Mouse (Mus musculus): ENCODE measurements around the gene Myt1l. TPM values are rescaled to one million over a fixed set of nuclear protein-coding genes. Genes with fewer than 3 reads are reported as not detected.

Gene Myt1l
- total RNA-seq (2022): under 1 TPM in 1 of 4 experiments, not detected in 3; 0.06 TPM

DNA sequence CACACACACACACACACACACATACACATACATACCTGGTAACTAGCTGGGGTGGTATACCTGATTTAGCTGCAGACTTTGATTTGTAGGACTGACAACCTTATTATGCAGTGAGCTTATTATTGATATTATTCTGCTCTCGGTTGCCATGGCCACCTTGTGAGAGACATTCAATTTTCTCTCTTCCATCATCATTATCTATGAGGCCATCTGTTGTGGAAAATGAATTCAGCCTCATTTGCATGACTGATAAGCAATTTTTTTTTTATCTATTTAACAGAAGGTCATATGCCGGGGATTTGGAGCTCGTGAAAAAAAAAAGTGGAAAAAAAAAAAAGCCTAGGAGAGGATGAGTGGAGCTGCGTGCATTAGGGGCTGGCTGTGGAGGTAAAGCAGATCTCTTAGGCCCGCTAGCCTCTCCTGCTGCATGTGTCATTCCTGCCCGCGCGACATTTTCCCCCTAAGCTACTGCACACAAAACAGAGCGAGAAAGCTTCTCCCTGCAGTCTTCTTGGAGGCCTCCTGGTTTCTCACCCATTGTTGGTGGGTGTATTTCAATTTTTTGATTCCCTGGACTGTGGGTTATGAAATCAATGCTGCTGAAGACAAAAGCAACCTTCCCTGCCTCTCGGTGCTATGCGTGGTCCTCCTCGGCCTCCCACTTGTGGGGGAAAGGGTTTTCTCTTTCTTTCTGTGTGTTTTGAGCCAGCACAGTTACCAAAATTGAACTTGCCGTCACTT lies at the start of gene Myt1l:
Myt1l (plus strand) TSS at position 354 of the 741 bp plus-strand sequence.
- no peak for DNase-seq (ENCODE audit: low spot score)

DNA sequence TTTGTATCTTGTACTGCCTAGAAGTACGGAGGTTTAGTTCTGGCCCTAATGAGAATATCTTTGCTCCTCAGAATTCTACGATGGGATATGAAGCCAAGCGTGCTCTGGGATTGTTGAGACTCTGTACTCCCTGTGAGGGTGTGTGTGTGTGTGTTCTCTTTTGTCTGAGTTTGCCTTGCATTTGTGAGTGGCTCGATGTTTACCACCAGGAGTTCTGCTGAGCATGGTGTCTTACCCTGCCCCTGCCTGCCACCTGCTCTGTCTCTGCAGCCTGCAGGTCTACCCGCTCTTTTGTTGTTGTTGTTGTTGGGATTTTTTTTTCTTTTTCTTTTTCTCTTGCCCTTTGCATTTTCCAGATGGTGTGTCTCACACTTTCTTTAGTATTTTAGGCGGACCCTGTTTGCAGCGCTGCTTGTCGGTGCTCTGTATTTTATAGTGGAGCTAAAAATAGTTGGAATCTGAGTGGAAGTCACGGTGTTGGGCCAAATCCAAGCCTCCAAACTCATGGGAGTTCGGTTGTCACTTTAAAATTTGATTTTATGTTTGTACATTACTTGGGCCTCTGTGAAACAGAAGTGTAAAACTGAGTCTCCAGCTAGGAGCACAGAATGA lies 41.7 kb upstream of the Myt1l start:
- DNase-seq (ENCODE audit: low spot score): no peak

DNA sequence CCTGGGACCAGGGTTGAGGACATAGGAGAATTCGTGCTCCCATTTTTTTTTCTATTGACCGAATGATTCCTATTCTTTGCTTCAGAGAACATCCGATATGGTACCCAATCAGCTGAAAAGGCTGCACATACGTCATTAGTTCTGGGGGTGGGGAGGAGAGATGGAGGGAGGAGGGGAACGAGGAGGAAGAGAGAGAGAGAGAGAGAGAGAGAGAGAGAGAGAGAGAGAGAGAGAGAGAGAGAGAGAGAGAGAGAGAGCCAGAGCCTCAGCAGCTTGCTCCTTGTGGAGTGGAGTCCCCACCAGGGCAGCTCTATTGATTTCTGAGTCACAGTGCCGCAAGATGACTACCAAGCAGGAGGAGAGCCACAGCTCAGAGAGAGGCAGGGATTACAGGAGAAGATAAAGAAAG lies 1.9 kb upstream of the Myt1l start:
- DNase-seq (ENCODE audit: low spot score): no peak

DNA sequence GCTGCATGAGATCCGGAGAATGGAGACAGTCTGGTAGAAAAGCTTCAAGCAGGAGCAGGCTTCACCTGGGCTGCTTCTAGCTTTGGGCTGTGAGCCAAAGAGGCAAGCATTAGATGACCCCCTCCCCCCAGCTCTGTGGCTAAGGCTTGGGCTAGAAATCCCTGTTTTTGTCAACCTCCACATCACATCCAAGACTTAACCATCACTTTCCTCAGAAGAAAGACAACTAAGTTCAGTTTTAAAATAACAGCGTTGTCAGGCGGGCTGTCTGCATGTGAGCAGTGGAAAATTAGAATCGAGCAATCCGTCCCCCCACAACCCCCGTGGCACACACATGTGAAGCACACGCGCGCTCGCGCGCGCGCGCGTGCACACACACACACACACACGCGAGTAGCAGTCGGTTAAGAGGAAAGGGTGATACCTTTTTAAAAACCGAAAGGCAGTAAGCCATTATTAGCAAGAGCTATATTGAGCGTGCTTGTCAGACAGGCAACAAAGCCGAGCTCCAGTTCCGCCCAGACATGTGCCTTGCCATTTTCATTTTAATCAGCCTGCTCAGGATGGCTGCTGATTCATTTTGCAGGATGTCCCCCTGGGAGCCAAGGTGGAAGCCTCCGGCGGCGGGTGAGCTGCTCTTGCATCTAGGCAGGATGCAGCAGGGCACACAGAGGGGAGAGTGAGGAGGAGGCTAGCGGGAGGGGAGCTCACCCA lies 979 bp upstream of the Myt1l start:
- DNase-seq (ENCODE audit: low spot score): no peak

DNA sequence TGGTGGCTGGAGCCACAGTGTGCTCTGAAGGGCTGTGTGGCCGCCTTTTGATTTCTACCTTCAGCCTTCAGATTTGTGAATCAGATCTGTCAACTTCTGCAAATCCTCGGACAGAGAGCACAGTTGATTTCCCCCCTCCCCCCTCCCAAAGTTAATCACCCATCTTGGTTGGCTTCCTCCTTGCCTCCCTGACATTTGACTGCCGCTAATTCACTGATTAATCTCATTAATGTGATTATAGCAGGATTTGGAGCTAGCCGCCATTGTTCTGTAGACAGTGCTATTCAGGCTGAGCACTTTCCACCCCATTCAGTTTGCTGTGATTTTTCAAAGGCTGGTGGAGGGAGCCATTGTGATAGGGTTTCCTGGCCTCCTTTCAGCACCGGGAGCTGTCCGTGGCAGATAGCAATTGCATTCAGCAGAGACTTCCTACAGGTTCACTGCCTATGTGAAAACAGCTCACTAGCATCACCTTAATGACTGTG lies 2.1 kb downstream of the Myt1l start:
- DNase-seq (ENCODE audit: low spot score): no peak

DNA sequence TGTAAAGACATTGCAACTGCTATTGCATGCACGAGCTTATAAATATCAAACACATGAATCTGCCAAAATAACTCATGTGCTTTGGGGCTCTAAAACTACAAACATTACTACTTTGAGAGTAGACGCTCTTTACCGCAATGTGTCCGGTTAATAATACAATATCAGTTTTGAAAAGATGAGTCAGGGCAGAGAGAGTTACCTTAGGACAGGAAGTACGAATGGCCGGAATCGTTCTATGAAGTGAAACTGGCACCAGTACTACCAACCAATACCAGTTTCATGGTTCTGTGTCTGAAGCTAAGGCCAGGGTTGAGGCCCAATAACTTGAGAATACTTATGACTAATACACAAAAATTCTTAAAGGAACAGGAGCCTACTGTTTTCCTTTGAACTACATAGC lies 2.6 kb downstream of the Myt1l start:
- no peak for DNase-seq (ENCODE audit: low spot score)

DNA sequence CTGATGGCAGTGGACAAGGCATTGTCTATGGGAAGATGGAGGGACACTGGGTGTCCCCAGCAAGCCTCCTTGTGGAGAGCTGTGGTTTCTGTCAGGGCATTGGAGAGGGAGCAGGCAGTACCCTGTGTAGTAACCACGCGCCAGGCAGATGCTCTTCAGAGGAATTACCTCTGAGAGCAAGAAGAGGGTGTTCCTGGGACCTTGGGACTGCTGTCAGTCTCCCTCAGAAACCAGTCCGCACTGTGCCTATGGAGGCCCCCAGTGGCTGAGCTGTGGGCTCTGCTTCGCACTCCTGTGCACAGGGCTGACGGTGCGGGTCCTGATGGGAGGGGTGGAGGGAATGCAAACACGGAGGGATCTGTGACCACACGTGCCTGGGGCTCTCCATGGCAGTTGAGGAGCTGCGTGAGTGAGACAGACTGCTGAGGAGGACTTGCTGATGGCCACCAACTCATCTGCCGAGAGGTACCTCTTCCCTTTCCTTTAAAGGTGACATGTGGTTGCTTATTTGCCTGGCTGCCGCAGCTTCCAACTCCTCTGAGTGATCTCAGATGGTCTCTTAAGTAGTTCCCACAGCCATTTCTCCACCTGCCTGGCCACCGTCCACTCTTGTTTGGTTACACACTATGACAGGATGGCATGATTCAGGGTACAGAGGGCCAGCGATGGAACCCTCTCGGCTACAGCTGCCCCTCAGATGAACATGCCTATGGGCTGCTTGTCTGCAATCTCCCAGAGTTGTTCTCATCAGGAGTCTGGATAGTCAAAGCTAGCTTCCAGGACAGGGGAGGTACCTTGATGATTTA lies 5.1 kb downstream of the Myt1l start:
- no peak for DNase-seq (ENCODE audit: low spot score)

DNA sequence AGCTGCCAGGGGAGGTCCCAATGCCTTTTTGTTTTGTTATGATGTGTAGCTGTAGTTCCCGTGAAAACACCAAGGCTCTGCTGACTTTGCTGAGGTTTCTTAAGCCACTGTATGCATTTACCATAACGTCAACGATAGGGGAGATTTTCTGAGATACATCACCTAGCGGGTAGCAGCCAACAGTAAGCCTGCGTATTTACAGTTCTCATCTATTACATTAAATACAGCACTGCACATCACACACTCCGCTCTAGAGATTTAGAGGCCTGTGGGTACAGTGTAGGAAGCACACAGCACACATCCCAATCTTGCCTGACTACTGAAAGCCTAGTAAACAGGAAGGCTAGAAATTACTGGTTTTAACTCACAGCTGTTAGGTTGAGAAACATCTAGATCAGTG lies 6.1 kb downstream of the Myt1l start:
- DNase-seq (ENCODE audit: low spot score): no peak

DNA sequence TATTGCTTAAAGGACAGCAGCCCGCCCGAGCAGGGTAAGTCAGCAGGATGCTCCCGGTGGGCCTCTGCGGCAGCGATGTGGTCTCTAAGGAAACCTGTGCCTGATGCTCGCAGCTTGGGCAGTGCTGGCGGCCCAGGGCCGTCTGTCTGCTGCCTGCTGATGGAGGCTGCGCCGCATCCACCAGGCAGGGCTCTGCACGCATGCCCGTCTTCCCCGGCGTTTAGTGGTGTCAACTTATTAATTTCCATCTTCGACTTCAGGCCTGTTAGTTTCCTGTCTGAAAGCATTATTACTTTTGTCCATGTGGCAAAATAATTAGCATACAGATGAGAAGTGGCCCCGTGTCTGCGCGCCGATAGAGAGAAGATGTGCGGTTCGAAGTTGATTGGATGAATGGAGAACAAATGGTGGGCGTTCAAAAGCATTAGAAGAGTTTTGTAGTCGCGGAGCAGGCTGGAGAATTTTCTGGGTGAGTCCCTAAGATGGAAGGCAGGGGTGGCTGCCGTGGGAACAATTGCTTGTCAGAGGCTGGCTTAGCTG lies 6.6 kb downstream of the Myt1l start:
- no peak for DNase-seq (ENCODE audit: low spot score)

DNA sequence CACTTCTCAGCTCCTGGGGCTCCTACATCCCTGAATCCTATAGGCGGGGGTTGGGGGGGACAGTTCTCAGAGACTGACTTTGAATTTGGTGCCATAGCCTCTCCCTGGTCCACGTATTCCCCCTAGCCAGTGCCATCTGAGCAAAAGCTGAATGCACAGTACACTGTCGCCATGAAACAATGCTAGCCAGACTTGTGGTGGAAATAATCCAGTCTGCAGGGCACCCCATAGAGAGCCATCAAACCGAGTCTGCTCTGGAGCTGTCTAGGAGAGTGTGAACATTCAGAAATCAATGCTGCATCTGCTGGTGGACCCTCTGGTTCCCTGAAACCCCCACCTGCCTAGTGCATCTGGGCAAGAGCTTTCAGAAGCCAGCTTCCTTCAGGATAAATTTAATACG lies 9.7 kb downstream of the Myt1l start:
- no peak for DNase-seq (ENCODE audit: low spot score)

DNA sequence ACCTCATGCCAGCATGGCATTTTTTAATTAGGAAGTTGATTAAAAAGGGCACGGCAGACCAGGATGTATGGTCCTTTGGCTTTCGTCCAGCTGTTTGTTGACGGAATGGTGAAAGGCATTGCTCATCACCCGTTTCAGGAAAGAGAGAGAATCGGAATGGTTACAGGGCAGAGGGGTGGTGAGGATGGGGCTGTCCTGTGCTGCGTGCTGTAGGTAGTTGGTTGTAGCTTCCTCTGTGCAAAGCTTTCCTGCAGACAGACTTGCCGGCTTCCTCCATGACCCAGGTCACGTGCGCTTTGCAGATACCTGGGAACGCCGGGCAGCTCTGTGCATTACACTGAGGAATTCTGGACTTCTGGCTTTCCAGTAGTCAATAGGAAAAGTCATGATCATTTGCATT lies 10.3 kb downstream of the Myt1l start:
- DNase-seq (ENCODE audit: low spot score): no peak

DNA sequence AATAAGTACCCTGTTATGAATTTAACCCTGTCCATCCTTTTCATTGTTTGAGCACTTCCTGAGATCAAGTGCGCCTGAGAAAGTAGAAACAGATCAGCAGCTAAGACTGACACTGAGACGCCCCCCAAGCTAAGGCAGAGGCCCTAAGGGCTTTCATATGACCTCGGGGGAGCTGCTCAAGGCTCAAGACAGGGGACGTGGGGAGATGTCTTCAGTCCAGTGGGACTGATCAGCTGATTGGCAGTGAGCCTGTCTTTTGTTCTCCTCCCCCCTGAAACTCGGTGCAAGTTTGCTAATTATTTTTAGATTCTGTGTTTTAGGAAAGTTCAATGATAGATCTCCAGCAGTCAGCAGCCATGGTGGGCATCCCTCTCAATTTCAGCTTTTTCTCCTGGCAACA lies 10.9 kb downstream of the Myt1l start:
- no peak for DNase-seq (ENCODE audit: low spot score)

DNA sequence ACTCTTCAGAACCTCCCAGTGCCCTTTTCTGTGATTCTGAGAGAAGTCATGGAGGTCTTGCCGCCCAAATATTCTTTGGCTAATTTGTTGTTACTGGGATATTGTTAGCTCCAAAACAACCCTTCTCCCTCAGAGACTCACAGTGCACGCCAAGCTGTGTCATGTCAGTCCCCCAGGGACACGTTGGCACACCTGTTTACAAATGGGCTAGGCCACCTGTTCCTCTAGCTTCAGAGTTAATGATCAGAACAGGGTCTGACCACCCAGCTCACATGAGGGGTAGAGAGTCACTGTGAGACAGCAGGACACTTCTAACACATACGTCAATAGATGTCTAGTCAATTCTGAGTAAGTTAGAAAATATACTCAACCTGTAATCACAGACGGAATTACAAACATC lies 12.6 kb downstream of the Myt1l start:
- no peak for DNase-seq (ENCODE audit: low spot score)

DNA sequence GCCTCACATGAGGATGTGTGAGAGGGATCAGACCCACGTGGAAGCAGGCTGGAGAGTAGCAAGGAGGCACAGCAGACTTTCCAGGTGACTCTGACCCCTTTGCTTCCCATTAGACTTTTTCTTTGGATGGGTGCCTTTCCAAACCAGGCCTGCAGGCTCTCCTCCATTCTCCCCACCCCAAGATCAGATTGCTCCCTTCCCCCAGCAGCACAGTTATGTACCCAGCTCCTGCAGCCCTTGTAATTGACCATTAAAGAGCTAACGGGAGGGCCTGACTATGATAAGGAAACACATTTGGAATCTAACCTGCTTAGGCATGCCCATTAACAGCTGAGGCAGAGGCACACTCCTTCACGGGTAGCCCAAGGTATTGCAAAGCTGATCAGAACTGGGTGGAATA lies 17.9 kb downstream of the Myt1l start:
- DNase-seq (ENCODE audit: low spot score): no peak

DNA sequence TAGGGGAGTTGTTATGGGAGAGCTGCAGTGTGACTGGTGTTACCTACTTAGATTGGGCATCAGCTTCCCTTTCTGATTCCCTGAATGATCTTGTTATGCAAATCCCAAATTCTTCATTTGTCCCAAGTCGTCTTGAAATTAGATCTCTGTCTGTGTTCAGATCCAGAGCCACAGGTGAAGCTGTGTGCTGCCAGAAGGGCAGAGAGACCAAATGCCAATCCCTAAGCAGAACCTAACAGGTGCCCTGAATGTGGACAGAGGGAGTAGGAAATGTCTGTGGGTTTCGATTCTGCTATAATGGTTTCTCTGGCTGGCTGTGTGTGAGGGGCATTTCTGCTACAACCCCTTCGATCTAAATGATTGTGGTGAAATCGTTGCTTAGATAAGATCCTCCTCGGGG lies 18.9 kb downstream of the Myt1l start:
- DNase-seq (ENCODE audit: low spot score): no peak

DNA sequence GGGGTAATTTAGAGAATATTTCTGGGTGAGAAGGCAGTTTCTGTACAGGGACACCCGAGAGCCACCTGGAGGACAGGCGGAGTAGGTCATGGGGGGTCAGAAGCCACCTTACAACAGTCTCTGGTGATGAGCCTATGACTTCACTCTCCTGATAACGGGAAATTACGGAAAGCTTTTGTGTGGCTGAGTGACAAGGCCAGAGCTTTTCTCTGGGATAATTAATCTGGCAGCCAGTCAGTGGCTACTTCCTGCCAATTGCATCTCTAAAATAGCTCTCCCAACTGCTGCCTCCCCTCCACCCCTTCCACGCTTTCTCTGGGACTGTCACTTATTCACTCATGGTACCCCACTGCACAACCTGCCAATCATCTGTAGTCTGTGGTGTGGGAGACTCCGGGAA lies 19.6 kb downstream of the Myt1l start:
- no peak for DNase-seq (ENCODE audit: low spot score)

DNA sequence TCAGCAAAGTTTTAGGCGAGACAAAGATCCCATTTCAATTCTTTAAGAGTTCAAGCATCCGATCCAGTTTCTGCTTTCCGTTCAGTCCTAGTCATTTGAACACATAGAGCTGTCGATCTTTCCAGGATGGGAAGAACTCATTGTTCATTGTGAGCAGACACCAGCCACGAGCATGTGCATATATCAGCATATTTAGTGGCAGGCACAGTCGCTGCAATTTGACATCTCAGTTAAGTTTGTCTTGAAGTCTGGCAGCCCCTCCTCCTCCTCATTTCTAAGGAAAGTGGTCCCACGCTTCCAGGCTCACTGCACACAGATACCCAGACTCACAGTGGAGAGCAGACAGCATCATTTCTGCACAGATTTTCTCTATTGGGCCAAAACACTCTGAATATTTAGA lies 25.0 kb downstream of the Myt1l start:
- no peak for DNase-seq (ENCODE audit: low spot score)

DNA sequence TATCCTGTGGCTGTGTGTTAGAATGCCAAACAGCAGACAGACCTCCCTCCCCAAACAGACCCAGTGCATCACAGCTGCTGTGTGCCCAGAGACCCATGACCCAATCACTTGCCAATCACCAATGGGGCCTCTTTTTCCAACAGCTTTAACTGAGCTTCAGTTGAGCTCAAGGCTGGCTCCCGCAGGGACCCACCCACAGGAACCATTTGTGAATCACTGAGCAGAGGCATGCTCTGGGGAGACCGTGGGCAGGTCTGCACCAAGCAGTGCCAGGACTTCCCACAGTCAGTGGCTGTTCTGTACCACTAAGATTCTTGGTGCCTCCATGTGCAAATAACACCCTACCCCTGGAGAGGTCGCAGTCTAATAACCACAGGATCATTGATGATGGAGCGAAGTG lies 27.5 kb downstream of the Myt1l start:
- no peak for DNase-seq (ENCODE audit: low spot score)

DNA sequence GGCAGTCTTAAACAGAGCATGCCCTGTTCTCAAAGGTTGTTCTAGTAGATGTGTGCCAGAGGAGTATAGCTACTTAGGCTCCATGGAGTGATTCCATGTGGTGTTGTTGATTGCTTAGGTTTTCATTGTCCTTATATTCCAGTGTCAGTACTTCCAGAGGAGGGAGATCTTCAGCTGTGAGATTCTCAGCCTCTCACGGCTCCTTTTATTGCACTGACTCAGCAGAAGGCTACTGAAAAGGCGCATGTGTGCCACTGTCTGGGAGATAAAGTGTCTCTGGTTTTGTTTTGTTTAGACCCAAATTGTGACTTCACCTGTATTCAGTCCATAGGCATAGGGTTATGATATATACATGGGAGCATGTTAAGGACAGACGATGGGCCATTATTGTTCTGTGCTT lies 28.2 kb downstream of the Myt1l start:
- DNase-seq (ENCODE audit: low spot score): no peak

DNA sequence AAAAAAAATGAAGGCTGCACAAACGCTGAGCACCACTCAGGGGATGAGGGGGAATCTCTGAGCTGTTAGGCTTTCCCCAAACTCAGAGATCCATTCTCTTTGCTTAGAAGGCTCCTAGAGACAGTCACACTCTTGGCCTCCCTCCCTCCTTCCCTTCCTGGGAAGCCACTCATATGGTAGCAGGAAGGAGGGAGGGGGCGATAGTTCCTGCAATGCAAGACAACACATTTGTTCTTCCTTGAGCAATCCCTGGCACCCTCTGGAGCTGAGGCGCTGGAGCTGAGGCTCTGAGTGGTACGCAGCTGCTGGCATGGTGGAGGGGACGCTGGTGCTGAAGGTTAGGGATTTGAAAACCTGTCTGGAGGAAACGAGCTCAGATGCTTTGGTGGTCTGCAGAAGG lies 28.7 kb downstream of the Myt1l start:
- no peak for DNase-seq (ENCODE audit: low spot score)

DNA sequence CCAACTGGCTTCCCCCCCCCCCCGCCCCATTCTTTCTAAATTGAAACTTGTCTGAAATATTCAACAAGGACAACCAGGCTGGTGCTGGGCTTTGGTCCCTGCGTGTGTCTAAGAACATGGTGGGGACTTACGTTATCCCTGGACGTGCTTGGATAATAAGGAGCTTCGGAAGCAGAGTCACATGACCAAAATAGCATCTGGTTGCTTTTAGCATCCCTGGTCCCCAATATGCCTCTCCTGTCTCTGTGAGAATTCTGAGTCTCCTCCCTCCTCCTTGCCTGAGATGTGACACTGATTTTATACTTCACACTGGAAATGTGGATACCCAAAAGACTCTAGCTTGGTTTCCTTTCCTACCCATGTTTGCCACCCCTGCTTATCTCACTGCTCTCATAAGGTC lies 31.6 kb downstream of the Myt1l start:
- no peak for DNase-seq (ENCODE audit: low spot score)

DNA sequence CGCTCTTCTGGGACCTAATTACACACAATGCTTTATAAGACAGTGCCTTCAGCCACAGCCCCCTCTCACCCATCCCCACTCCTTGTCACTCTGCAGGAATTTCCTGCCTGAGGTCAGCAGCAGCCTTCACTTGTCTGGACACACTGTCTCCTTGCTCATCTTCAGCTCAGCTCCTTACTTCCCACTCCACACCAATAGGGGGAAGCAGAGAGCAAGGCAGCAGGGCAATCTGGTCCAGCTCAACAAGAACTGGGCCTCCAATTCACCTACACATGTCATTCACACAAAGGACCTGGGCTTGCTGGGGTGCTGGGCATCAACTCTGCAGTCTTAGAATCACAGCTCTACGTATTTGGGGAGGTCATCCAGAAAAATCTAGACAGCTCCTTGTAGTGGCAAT lies 33.0 kb downstream of the Myt1l start:
- no peak for DNase-seq (ENCODE audit: low spot score)

All from heart, adult 8-10 months (tissue).